Mouse (Mus musculus) layer of hippocampus, postnatal 14 days (tissue): ENCODE results near the gene Popdc2. TPM values are rescaled to one million over a fixed set of nuclear protein-coding genes. Genes with fewer than 3 reads are reported as not detected.
"Not testable (repeated sequence)": the region's sequence is repeated elsewhere in the genome, so short reads cannot be mapped to it uniquely, and the experiment has no call there.

Experiments used
- DNase-seq, 2 experiments: peaks; one replicate each; pipeline ENCODE4 v3.0.0; 2021 to 2022; ENCODE audit warnings: low spot score in 2 of 2, mixed read lengths in 1 of 2
- long read RNA-seq, 2 experiments: library from polyadenylated mRNA; stranded (forward); transcript quantifications; one replicate each; pipeline ENCODE4 v2.0.0; 2021
- total RNA-seq, 2 experiments: library from RNA; stranded (reverse); gene quantifications; 2 replicates each; pipeline ENCODE4 v1.2.3; 2021

Gene Popdc2
- under 1 TPM; 0.43 to 0.44 TPM for total RNA-seq
- long read RNA-seq, experiment 1, result 0 reads
- long read RNA-seq, experiment 2, result 0 reads

- DNase-seq, result no peak
Observed at GRCm38 (mm10) chr16:38361933-38362332, at the start of gene Popdc2. Gene Popdc2, plus strand, starts transcription at chr16:38362209.

- no peak for DNase-seq
Observed at GRCm38 (mm10) chr16:38318492-38318891, 43.5 kb upstream of the Popdc2 start.

GRCm38 (mm10) chr16:38319087-38319486 is 42.9 kb upstream of the Popdc2 start:
- DNase-seq, result no peak

GRCm38 (mm10) chr16:38321452-38321935 is 40.5 kb upstream of the Popdc2 start:
- peak; percentile 54 to 67 for DNase-seq

- DNase-seq, result no peak
Observed at GRCm38 (mm10) chr16:38324311-38324710, 37.7 kb upstream of the Popdc2 start.

GRCm38 (mm10) chr16:38326778-38327397 is 35.1 kb upstream of the Popdc2 start:
- DNase-seq, result no peak

- no peak for DNase-seq
Observed at GRCm38 (mm10) chr16:38329340-38329739, 32.7 kb upstream of the Popdc2 start.

- no peak for DNase-seq
Observed at GRCm38 (mm10) chr16:38334431-38334830, 27.6 kb upstream of the Popdc2 start.

- not testable (repeated sequence) for DNase-seq
Observed at GRCm38 (mm10) chr16:38338077-38338476, 23.9 kb upstream of the Popdc2 start.

- peak; percentile 49 to 62 for DNase-seq
Observed at GRCm38 (mm10) chr16:38341396-38342324, 20.3 kb upstream of the Popdc2 start, which contains the start of gene Maats1. Gene Maats1, minus strand, starts transcription at chr16:38342143.

GRCm38 (mm10) chr16:38344941-38345725 is 16.9 kb upstream of the Popdc2 start:
- DNase-seq, result peak in 1 of 2 experiments; percentile 48

GRCm38 (mm10) chr16:38346529-38347325 is 15.3 kb upstream of the Popdc2 start, which contains the start of the genes Cox17 and Gm21987:
Gene Cox17, plus strand, starts transcription at chr16:38346991.
Gene Gm21987, plus strand, starts transcription at chr16:38347040.
- DNase-seq, result peak; percentile 90 to 95

- no peak for DNase-seq
Observed at GRCm38 (mm10) chr16:38347588-38347987, 14.4 kb upstream of the Popdc2 start.

- DNase-seq, result no peak
Observed at GRCm38 (mm10) chr16:38348217-38348761, 13.7 kb upstream of the Popdc2 start.

- no peak for DNase-seq
Observed at GRCm38 (mm10) chr16:38349881-38350280, 12.1 kb upstream of the Popdc2 start.

GRCm38 (mm10) chr16:38350361-38350855 is 11.6 kb upstream of the Popdc2 start:
- DNase-seq, result no peak

- DNase-seq, result no peak
Observed at GRCm38 (mm10) chr16:38350939-38351338, 11.1 kb upstream of the Popdc2 start.

- no peak for DNase-seq
Observed at GRCm38 (mm10) chr16:38352031-38352430, 10.0 kb upstream of the Popdc2 start.

GRCm38 (mm10) chr16:38352851-38353250 is 9.2 kb upstream of the Popdc2 start:
- no peak for DNase-seq

GRCm38 (mm10) chr16:38353642-38354041 is 8.4 kb upstream of the Popdc2 start:
- no peak for DNase-seq
